Mouse (Mus musculus): ENCODE data around the gene Macrod2.

The Macrod2 gene

GRCm38 (mm10) chr2:140793886-140794608 is 398.9 kb downstream of the Macrod2 start:
- DNase-seq (ENCODE audit: low spot score) = no peak

DNA sequence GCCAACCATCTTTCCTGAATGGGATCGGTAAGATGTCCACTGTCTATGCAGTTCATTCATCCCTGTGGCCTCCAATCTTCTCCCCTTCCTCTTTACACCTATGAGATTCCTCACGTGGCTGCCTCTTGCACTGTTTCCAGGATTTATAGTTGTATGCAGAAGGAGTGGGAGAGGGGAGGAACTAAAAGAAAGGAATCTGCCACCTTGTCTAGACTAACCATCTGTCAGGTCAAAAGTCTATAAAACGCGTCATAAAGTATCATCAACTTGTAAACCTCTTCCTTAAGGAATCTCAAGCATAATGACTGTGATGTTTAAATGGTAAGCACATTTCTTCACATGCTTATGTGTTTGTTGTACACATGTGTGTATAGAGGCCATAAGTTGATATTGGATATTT is 416.6 kb downstream of the Macrod2 start:
- no peak for DNase-seq (ENCODE audit: low spot score)

DNA sequence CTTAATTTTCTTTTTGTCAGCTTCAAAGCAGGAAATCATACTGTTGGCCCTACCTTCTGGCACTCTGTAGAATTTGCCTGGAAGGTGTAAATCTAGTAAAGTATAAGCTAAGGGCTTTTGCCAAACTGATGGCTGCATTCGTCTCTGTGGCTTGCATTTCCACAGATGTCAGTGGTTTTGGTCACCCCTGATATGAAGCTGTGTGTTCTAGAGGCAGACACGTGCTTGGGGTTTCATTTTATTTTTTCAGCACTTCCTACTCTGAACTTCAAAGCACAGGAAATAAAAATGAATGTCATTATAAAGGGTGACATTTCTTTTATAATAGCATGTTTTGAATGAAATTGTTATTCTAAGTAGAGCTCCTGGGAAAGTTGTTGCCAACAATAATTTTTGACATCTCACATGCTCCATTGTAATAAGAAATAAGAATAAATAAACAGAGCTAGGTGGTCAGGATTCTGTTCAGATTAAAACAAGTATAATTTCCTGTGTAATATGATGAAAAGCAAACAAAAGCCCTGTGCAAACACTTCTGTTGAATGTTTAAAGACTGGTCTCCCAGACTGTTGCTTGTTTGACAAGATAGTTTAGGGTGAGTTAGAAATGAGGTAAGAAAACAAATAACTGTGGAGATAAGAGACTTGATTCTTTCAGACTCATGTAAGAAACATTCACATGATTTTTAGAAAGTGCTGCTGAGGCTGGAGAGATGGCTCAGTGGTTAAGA is 424.4 kb downstream of the Macrod2 start:
- no peak for DNase-seq (ENCODE audit: low spot score)

DNA sequence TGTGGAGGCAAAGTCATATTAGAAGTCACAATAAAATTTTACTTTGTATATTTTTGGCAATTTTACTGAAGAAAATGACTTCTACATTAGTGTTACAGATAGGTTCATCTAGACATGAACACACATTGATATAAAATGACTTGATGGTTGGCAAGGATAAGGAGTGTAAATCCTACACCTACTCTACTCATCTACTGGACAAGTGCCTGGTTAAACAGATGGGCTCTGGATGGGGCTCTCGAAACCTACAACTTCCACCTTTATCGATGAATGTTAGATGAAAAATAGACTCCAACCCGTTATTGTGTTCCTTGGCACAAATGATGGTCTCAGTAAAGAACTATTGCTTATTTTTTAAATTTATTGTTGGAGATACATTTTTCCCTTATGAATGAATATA is 427.3 kb downstream of the Macrod2 start:
- DNase-seq (ENCODE audit: low spot score) = no peak

GRCm38 (mm10) chr2:140826241-140826640 is 431.1 kb downstream of the Macrod2 start:
- no peak for DNase-seq (ENCODE audit: low spot score)

- DNase-seq (ENCODE audit: low spot score) = no peak
Measured at GRCm38 (mm10) chr2:140828859-140829258, 433.8 kb downstream of the Macrod2 start.

DNA sequence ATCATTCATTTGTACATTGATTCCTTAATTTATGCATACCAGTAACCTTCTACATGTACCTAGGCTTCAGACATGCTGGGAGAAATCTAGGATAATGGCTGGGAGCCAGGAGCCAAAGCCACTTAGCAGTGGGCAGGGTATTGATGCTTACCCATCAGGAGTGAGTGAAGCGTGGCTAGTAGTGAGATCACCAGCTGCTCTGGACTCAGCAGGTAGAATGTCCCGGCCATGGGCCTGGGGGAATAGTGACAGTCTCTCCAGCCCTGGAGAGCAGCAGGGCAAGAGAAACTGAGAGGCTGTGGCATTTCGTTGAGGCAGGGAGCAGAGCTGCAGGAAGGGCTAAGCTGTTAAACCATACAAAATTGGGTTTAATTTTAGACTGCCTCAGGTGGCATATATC is 435.0 kb downstream of the Macrod2 start:
- DNase-seq (ENCODE audit: low spot score) = no peak

GRCm38 (mm10) chr2:140839371-140839770 is 444.3 kb downstream of the Macrod2 start:
- DNase-seq (ENCODE audit: low spot score) = no peak

DNA sequence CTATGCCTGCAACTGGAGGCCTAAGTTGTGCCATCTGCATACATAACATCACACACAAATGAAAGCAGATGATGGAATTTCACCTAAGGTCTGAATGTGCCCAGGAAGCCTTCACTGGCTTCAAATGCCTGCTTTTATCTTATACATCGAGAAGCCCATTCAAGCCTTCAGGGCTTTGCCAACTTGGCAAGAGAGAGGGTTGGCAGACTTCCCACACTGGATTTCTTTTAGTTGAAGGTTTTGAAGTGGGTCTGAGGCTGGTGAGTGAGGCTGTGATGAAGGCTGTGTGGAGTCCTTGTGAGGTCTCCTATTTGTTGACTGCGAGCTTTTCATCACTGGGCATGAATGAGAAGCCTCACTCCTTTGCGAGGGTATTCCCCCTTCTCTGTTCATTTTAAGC is 444.8 kb downstream of the Macrod2 start:
- no peak for DNase-seq (ENCODE audit: low spot score)

DNA sequence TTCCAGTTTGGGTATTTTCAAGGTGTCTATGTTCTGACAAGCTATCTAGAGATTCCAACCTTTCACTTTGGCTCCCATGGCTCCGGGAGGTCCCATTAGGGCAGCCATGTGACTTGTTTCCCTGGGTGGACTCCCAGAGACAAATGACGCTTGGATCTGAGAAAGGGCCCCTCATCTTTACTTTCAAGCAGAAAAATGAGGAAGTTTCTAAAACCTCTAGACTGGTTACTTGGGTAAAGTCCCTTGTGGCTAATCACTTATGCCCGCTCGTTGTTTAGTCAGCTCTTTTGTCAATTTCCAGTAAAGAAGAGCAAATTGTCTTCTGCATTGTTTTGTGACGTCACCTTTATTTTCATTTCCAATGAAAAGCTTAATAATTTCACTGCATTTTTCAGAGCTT is 448.9 kb downstream of the Macrod2 start:
- DNase-seq (ENCODE audit: low spot score) = no peak

DNA sequence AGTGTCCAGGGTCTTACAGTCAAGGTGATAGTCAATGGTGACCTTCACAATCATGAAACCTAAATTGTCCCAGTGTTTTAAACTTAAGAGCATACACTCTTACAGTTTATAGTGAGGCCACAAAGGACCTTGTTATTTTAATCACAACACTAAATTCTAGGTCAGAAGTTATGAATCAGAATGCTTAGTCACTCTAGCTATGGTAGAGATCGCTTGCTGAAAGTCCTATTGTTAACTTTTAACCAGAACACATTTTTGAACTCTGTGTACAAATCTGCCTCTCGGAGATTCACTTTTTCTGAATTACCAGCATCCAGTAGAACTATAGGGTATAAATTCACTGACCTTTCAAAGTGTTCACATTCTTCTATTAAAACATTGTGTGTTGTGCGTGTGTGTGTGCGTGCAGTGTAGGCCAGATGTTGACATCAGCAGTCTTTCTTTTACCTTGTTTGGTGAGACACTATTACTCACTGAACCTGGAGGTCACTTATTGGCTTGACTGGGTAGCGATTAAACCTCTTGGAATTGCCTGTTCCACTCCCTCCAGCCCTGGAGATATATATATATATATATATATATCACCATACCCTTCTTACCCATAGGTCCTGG is 452.8 kb downstream of the Macrod2 start:
- no peak for DNase-seq (ENCODE audit: low spot score)

GRCm38 (mm10) chr2:140853538-140853937 is 458.4 kb downstream of the Macrod2 start:
- DNase-seq (ENCODE audit: low spot score) = no peak

GRCm38 (mm10) chr2:140861356-140861755 is 466.2 kb downstream of the Macrod2 start:
- DNase-seq (ENCODE audit: low spot score) = no peak

DNA sequence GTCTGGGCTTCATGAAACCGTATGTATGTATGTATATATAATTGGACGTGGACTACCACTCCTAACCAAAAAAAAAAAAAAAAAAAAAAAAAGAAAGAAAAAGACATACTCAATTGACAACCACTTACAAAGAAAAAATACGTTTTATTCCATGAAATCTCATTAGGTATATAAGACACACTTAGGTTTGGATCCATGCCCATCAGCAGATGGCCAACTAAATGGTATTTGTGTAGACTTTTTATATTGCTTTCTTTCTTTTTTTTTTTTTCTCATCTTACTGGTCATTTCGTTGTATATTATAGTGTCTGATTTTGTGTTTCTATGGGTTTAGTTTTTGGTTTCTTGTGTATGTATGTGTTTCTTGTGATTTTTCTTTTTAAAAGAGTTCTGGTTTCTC is 467.6 kb downstream of the Macrod2 start:
- no peak for DNase-seq (ENCODE audit: low spot score)

DNA sequence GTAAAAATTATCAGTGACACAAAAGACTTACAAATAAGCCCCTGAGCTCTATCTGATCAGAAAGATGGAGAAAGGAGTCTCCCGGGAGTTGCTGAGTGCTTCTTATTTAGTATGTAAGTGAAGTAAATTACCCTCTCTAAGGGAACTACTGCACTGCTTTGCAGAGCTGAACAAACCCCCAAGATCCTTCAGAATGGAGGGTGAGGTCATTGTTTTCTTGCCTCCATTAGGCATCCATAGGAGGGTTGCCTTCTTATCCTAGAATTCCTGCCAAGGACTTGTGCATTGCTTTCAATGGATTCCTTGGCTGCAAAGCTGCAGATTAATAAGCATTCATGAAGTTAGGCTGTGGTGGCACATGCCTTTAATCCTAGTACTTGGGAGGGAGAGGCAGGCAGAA is 470.5 kb downstream of the Macrod2 start:
- no peak for DNase-seq (ENCODE audit: low spot score)

- no peak for DNase-seq (ENCODE audit: low spot score)
Measured at GRCm38 (mm10) chr2:140867116-140867515, 472.0 kb downstream of the Macrod2 start.

DNA sequence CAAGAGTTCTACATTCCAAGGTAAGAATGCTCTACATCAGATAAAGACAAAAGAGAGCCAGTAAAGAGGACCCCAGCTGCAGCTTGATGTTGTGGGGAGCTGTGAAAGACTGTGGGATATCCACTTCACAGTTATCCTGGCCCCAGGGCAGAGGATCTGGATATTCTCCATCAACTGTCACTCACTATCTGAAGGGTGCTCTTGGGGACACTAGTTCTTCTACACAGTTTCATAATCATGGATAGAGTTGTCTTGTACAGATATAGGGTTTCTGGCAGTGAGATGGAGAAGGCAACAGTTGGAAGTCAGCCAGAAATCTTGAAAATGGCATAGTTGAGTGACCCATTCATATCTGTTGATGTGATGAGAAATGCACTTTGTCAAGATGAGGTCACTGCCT is 490.1 kb downstream of the Macrod2 start:
- no peak for DNase-seq (ENCODE audit: low spot score)

DNA sequence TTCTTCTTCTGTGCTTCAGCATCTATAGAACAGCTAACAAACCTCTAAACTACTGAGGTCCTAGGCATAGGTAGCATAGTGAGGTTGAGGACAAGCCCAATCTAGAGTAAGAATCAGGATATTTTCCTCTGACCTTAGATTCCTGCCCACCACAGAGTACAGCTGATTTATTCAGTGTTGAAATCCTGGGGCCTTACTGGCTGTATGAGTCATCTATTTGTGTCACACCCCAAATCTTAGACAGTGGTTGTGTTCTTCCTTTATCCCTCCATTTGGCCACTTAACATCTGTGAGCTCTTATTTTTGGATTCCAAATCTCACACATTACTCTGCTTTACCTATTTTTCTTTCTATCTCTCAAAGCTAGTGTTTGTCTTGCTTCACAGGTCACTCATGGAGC is 495.6 kb downstream of the Macrod2 start:
- no peak for DNase-seq (ENCODE audit: low spot score)

DNA sequence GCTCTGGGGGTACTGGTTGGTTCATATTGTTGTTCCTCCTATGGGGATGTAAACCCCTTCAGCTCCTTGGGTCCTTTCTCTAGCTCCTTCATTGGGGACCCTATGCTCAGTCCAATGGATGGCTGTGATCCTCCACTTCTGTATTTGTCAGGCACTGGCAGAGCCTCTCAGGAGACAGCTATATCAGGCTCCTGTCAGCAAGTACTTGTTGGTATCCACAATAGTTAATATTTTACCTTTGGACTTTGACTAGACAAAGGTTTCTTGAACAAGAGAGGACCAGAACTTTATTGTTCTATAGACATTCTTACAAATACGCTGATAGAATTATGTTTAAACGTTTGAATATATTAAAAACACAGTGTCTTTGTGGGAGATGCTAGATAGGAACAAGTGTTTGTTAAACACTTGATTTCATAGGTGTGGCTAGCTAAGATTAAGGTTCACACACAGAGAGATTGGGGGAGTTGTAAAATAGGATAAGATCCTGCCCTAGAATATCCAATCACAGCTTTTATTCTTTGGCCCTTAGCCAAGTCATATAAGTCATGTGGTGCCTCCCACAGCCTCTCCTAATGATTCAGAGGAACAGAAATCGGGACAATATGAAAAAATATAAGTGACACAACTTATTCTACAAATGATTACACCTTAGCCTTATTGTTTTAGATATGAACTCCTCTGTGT is 501.4 kb downstream of the Macrod2 start:
- DNase-seq (ENCODE audit: low spot score) = no peak

GRCm38 (mm10) chr2:140898408-140898985 is 503.4 kb downstream of the Macrod2 start:
- DNase-seq (ENCODE audit: low spot score) = no peak

DNA sequence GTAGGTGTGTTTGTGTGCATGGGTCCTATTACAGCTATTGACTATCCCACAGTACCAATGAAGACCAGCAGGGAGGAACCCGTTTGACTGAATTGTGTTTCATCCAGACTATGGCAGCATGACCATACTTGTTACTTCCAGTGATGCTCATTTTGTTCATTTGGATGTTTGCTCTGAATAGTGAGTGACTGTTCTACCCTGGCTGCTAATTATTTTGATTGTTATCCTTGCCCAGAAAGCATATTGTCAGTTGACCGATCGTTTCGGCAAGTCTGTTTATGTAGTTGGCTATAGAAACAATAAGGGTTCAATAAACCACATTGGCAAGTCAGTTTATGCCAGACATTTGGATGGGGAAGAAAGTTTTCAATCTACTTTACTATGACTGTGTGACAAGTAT is 510.2 kb downstream of the Macrod2 start:
- DNase-seq (ENCODE audit: low spot score) = no peak

GRCm38 (mm10) chr2:140906123-140906522 is 511.0 kb downstream of the Macrod2 start:
- DNase-seq (ENCODE audit: low spot score) = no peak

All from urinary bladder, postnatal 10 days (tissue).